Mouse (Mus musculus) gastrocnemius, postnatal 25 days (tissue): ENCODE measurements at regions not wholly inside any gene's neighbourhood (a gene's known extent, or its start where the extent isn't known, plus 50 kb on each side); places are given as distances from the start of the nearest gene placed in this dataset.

Experiments used
- DNase-seq: peaks from one replicate; pipeline ENCODE4 v3.0.0; 2022

DNA sequence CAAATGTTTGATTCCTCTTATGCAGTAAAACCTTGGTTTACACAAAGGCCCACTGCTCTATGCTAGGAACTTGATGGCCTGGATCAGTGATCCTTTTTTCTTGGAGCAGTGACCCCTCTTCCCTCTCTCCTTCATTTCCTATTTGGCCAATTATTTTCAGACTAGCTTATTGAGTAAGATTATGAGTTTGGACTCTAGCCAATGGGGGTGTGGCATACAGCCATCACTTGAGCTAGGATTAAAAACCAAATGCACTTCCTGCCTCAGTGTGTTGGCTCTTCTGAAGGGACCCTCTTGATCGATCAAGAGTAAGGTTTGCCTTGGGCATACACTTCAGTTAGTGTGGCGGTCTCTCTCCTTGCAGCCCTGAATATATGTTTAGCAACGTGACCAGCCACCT lies 1172.6 kb upstream of the Gulo start:
- DNase-seq = no peak

DNA sequence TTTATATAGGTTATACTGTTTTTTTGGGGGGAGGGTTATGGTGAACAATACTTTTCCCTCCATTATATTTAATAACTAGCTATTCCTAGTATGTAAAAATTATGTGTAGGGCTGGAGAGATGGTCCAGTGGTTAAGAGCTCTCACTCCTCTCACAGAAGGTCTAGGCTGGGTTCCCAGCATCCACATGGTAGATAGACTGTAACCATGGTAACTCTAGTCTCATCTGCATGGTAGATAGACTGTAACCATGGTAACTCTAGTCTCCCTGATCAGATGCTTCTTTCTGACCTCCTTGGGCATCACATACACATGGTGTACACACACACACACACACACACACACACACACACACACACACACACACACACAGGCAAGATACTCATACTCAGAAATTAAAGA lies 1170.5 kb upstream of the Gulo start:
- DNase-seq = no peak

DNA sequence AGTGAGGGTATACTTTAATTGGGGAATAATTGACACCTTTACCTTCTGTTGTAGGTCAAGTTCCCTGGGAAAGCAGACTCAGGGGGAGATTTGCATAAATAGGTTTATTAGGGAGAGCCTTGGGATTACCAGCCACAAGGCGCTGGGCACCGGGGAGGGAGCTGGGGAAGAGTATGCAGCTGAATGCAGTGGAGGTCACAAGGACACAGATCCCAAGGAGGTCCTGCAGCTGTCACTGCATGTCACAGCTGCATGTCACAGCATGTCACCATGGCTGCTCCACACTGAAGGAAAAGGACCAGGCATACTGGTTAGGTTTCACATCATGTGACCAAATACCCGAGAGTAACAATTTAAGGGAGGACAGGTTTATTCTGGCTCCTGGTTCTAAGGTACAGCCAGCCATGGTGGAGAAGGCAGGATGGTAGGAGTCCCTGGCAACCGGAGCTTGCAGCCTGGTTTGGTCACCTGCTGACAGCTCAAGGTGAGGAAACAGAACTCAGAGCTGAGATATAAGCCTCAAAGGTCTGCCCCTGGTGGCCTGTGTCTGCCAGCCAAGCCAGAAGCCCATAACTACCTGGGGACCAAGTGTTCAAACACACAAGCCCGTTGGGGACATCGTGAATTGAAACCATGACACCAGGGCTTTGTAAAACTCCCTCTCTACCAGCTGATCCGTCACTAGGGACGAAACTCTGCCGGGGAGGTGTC lies 1169.5 kb upstream of the Gulo start:
- no peak for DNase-seq

DNA sequence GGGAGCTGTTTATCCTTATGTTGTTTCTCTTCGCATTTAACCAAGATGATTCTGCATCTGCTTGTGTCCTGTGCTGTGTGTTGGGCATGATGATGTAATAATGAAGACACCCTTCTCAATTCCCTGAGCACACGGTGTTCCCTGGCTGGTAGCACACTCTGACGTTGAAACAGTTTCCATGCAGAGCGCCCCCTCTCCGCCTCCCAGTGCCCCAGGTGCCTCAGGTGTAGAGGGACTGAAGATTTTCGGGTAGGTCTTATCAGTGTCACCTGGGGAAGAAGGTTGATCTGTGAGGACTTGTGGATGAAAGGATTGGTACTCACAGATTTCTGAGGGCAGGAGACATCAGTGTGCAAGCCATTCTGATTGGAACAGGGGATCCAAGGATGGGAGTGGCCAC lies 1167.7 kb upstream of the Gulo start:
- DNase-seq = no peak

DNA sequence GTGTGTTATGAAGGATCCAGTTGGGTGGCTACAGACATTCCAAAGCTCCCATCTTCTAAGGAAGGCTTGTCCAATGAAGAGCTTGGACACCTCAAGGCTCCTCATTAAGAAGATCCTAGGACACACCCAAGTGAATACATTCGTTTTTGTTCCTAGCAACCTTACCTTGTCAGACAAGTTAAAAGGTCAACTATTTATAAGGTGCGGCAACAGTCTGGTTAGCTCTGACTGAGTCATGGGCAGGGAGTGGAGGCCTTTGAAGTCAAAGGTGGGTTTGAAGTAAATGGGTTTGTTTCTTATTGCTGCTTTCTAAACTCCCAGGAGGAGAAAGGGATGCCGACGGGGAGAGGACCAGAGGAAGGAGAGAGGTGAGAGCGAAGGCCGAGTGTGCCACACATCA lies 1167.1 kb upstream of the Gulo start:
- DNase-seq = no peak

DNA sequence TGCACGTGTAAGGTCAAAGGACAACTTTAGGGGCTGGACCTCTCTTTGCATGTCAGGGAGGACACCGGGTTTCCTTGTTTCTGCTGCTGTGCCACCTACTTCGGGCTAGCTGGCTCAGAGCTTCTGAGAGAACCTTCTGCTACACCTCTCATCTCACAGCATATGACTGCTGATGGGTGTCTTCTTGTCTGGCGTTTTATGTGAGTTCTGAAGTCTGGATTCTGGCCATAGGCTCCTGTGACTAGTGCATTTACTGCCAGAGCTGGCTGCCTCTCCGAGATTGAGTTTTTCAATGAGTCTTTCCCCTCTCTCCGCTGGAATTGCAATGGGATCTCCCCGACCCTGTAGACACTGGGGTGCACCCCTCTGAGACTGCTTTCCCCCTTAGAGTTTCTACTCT lies 1165.9 kb upstream of the Gulo start:
- DNase-seq = no peak

DNA sequence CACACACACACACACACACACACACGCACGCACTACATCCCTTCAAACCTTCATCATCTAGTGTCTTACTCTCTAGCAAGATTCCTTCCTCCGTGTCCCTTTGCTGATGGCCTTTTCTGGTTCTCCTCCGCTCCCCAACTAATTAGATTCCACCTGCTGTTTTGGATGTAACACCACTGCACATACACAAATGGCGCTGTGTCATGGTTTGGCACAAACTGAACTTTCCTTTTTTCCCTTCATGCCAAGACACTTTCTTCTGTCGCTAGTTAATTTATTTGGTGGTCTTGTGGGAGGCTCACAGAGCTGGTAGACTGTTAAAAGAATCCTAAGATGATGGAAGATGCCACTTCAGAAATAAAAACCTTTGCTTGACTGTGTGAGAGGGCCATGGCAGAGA lies 1161.8 kb upstream of the Gulo start:
- no peak for DNase-seq

DNA sequence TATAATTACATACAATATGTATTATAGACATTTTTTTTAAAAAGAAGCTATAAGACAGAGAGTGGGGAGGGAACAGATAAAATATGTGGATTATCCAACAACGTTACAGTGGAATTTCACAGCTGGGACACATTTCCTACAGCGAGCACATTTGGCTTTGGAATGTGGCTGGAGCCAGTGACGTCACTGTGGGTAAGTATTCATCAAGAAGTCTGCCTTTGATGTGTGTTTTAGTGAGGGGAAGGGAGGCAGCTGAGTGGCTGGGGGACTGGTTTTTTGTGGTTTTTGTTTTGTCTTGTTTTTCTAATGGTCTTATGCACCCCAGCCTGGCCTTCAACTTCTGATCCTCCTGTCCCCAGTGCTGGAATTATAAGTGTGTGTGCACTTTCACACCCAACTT lies 1161.2 kb upstream of the Gulo start:
- DNase-seq = no peak

DNA sequence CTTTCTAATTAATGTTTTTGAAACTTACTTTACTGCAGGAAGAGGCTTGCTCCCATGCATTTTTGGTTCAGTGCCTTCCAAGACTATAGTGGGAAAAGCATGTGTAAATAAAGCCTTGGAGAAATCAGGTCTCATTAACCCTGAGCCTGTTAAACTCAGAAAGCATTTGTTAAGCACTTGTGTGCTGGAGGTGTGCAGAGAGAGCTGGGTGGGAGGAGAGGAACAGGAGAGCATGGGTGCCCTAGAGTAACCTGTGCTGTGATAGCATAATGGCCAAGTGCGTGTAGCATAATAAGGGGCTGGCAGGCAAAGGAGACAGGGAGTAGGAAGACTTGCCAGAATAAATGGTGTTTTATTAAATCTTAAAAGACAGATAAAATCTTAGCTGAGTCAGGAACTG lies 1160.2 kb upstream of the Gulo start:
- DNase-seq = no peak

DNA sequence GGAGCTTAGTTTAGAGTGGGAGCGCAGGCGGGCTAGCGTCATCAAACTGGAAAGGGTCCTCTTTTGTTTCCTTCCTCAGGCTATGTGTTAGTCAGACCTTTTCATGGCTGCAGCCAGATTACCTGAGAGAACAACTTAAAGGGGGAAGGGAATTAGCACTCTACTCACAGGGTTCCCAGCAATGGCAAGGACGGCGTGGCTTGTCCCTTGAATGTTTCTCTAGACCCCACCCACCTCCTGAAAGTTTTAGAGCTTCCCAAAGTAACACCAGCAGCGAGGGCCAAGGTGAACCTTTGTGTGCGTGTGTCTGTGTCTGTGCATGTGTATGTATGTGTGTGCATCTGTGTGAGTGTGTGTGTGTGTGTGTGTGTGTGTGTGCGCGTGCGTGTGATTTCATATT lies 1151.0 kb upstream of the Gulo start:
- no peak for DNase-seq

DNA sequence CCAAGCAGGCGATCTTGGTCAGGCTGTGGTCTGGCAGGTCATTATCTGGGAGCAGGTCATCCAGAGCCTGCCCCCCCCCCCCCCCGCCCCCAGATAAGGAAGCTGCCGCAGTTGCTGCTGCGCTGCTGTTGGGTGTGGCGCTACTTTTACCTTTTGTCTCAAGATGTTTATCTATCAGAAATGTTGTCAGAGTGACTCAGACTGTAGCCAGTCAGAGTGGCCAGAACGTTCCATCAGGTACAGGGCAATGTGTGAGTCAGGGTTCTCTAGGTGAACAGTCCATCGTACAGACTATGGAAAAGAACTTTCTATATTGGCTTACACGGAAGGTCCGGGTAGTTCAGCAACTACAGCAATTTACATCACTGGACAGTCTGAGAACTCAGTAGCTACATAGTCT lies 1149.9 kb upstream of the Gulo start:
- DNase-seq = no peak

DNA sequence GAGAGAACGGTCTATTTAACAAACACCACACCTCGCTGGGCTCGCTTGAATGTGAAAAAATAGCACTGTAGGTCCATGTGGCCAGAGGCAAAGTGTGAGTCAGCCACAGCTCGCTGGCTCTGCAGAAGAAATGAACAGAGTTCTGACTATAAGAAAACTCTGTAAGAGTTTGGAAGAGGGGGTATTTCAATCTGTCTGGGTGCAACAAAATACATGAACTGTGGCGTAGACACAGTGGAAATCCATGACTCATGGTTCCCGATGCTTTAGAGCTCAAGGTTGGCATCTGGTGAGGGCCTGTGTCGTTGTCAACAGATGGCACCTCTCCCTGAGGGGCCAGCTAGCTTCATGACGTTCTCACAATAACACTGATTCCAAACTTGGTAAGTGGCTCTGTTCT lies 1147.4 kb upstream of the Gulo start:
- no peak for DNase-seq

DNA sequence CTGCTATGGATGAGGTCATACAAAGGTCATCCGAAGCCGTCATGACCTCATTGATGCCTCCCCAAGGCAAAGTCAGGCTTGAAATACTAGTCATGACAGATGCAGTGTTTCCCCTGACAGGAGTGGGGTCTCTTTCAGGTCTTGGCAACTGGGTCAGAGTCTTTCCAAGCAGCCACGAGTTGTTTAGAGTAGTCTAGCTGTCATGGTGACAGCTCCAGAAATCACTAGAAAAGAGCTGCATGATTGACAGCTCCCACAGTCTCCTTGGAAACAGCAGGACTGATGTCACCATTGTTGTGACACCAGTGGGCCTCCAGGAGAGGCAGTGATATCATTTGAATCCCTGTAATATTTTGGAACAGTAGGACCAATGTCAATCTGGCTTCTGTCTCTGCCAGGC lies 1144.6 kb upstream of the Gulo start:
- DNase-seq = no peak

DNA sequence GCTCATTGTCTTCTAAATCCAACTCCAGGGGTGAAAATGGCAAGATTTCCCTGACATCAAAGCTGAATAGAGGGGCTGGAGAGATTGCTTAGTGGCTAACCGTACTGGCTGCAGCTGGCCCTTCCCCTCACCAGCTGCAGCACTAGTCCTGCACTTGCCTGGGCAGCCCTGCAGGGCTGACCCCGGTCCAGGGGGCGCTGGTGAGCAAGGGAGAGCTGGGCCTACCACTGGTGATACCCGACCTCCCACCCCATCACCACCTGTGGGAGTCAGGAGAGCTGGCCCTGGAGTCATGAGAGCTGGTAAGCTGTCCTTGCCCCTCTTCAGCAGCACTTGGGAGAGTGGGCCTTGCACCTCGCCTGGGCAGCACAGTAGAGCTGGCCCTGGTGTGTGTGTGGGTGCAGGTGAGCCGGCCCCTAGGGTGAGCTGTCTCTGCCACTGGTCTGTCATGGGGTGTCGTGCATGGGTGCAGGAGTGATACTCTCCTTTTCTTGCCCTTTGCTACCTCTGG lies 1141.0 kb upstream of the Gulo start:
- DNase-seq = no peak

DNA sequence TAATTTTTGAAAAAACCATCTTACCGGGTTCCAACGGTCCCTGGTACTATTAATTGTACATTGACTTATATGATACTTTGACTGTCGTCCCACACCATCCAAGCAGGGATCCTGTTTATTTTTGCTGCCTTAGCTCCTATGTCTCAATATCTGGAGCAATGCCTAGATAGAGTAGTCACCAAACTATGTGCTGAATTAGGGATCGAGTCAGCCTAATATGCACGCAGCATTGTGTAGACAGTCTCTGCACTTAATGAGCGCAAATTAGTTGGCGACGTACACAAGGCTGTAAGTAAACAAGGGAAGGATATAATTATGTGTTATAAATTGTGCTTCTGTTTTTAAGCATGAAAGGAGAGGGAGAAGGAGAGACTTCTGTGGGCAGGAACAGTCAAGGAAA lies 1140.1 kb upstream of the Gulo start:
- no peak for DNase-seq

DNA sequence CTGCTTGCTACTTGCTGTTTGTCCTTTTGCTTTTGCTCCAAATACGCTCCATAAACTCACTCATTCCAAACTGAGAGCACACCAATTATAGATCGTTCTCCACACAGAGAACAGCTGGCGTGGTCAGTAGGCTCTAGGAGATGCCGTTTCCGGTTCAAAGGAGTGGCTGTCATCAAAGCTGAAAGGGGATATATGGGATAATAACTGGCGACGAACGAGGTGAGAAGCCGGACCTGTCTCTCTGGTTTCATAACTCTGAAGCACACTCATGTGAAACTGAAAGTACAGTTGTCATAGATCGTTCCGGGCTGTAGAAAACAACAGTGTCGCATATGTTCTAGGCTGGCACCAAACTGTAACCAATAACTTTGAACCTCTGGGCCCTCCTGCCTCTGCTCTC lies 1137.6 kb upstream of the Gulo start:
- DNase-seq = no peak

DNA sequence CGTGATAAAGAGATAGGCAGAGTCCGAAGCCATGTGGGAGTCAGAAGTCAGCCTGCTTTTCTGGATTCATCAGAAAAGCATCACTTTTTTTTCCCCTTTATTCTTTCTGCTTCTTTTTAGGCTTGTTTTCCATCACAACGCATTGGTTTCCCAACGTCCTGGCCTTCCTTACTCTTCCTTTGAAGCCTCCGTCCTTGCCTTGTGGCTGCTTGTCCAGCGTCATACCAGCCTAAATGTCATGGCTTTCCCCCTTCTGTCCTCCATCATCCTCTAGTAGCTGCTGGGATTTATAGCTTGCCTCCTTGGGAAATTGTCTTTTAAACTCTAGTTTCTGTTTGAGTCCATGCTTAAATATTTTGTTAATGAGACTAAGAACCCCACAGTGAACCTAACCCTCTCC lies 1136.0 kb upstream of the Gulo start:
- DNase-seq = no peak

DNA sequence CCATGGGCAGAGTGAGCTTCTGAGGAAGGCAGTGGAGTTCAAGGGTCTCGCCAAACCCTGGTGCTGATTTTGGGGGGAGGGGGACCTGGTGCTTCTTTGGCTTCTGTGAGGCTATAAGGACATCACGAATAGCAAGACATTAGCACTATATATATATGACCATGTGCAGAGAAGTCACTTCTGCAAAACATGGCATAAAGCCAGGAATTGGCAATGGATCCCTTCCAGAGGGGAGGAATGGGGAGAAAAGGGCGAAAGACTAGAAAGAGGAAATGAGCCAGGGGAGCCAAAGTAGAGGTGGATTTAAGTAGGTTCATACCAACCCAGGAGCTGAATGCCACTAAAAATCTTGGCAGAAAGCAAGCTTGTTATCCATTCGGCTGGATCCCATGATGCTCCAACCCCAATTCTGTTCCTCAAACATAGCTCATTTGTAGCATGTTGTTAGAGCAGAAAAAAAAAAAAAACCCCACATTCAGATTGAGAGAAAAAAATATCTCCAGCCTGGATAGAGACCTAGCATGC lies 1135.5 kb upstream of the Gulo start:
- no peak for DNase-seq

DNA sequence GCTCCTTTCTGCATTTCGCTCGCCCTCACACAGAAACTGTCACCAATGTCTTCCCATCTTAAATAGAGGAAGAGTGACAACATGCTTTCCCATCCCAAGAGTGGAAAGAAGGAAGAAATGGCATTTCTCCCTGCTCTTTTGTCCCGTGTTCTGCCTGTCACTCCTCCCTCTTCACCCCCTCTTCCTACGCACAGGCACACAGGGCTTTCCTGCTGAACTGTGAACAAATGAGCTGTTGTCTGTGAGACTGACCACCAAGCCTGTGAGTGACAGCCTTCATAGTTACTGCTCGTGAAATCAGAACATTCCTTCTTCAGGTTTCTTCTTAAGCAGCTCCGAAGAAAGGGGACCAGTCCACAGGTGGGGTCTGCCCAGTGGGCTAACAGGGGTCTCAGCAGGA lies 1134.8 kb upstream of the Gulo start:
- no peak for DNase-seq

DNA sequence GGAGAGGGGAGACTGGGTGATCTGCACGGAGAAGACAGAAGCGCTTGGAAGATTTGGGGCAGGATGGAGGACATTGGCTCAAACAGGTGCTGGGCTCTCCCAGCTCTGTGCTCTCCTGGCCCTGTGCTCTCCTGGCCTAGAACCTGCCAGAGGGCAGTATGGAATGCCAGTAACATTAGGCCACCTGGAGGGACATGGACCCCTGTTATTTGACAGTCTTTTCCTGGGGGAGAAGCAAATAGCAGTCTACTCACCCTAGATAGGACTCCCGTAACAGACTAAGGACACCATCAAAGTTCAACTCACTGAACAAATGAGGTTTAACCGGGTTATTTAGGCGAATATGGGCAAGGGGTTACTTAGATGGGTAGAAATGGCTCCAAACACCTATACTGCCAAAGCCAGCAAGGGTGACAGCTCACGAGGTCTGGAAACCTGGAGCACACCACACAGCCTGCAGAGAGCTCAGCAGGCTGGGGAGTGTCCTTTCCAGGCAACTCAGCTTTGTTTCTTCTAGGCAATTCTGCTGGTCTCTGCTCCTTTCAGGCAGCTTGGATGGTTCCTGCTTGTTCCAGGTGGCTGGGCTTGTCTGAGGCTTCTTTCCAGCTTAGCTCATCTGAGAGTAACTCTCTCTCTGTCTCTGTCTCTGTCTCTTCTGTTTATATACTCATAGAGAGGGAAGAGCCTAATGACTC lies 1133.7 kb upstream of the Gulo start:
- DNase-seq = no peak

DNA sequence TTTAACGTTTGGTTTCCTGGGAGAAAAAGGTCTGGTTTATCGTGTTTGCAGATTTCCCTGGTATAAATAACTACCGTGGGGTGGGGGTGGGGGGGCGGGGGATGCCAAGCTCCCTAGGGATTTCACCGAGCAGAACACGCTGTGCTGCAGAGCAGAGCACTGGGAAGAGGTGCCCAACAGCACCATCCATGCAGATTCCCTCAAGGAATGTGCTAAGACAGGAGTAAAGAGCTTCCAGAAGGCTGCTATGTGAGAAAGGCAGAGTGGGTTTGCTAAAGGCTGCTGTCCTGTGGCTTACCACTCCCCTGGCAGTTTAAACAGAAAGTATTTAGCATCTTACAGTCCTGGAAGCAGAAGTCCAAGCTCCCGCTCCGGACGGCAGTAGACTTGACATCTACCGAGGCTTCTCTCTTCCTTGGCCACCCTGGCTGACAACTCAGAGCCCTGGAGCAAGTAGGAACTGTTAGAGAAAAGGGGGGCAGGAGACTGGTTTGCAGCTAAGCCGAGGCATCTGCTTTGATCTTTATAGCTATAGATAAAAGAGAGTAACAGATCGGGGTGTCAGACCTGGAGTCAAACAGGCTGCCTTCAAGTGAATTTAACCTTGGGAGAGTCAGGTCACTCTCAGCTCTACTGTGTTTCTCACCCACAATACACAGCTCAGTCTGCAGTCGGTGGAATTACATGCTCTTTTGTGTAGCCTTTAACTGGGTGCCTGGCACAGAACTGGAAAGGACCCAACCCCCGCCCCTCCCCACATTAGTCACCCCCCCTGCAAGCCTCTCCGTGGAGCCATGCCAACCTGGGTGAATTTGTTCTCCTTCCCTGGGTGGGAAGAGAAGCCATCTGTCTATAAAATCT lies 1132.8 kb upstream of the Gulo start:
- no peak for DNase-seq

DNA sequence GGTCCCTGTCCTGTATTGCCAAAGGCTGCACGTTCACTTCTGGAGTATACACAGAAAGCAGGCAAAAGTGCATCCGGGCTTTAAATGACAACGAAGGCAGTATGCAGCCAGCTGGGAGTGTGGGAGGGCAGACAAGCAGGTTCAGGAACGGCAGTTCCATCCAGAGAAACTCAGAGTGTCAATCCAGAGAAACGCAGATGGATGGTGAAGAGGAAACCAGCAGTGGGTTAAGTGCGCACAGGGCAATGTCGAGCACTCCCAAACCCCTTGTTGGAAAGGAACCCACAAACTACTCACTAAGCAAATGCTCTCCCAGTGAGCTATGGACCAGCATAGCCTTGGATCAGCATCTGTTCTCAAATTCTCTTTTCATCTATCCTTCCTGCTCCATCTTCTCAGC lies 1132.1 kb upstream of the Gulo start:
- DNase-seq = no peak

DNA sequence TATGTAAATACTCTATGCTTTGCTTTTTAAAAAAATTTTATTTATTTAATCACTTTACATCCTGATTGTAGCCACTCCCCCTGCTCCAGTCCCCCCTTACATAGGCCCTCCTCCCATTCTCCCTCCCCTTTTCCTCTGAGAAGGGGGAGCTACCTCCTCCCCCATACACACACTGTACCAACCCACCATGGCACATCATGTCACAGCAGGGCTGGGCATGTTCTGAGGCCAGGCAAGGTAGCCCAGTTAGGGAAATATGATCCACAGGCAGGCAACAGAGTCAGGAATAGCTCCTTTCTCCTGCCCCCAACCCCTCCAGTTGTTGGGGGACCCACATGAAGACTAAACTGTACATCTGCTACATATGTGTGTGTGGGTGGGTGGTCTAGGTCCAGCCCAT lies 1130.7 kb upstream of the Gulo start:
- no peak for DNase-seq
